Mouse (Mus musculus): ENCODE results near the gene Pdzd8. TPM values are rescaled to one million over a fixed set of nuclear protein-coding genes. Genes with fewer than 3 reads are reported as not detected.

The Pdzd8 gene
- polyA plus RNA-seq, 1 experiment from 2014 or later: 9.3 TPM

- H3K9ac ChIP-seq (replicated peaks): 0 out of 2 replicates have a peak overlapping the region, but pooled peaks have one; percentile 29
- no peaks in the 10 kb centered on the region for H3K9me3 ChIP-seq
- H3K27ac ChIP-seq: 0 out of 2 replicates have a peak overlapping the region, but pooled peaks have one; percentile 31
- H3K4me2 ChIP-seq (replicated peaks): peak overlapping the region; percentile 3; the same call in 1 of the 2 replicates
- ATAC-seq: no peak
- no peak overlapping the region for H3K4me3 ChIP-seq (replicated peaks)
- no peaks in the 10 kb centered on the region for H3K36me3 ChIP-seq
- peaks cover 45% of the 10 kb centered on the region for H3K4me1 ChIP-seq (replicated peaks)
- WGBS: 52% methylated on average over 9 of the region's 9 CpGs
- H3K27me3 ChIP-seq: peaks cover 58% of the 10 kb centered on the region
Observed at GRCm38 (mm10) chr19:59264838-59265532, 80.6 kb downstream of the Pdzd8 start.

- H3K4me2 ChIP-seq (replicated peaks): peak overlapping the region; percentile 11; the same call in 1 of the 2 replicates
- peaks cover 52% of the 10 kb centered on the region for H3K4me1 ChIP-seq (replicated peaks)
- no peak overlapping the region for H3K9ac ChIP-seq (replicated peaks)
- no peaks in the 10 kb centered on the region for H3K36me3 ChIP-seq
- no peaks in the 10 kb centered on the region for H3K9me3 ChIP-seq
- no peak for ATAC-seq
- H3K27ac ChIP-seq: no peak overlapping the region
- no peak overlapping the region for H3K4me3 ChIP-seq (replicated peaks)
- H3K27me3 ChIP-seq: peaks cover 48% of the 10 kb centered on the region
- 89% methylated on average over 9 of the region's 9 CpGs for WGBS
Observed at GRCm38 (mm10) chr19:59263171-59263570, 82.4 kb downstream of the Pdzd8 start.

DNA sequence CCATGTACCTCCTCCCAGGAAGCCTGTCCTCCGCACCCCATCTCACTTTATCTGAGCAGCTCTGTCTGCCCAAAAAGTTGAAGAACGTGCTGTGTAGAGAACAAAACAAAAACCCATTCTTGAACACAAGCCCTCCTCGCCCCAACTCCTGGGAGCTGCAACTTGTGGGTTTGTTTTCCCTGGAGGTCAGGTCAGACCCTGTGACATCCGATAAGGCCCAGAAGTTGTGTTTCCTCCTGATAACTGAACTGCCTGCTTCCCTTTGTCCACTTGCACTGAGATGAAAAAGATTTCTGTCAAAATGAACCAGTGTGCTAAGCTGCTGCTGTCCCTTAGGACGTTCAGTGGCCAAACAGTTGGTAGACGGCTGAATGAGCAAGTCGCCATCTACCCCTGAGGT, 84.0 kb downstream of the Pdzd8 start:
- peaks cover 48% of the 10 kb centered on the region for H3K27me3 ChIP-seq
- 0 out of 2 replicates have a peak overlapping the region, but pooled peaks have one; percentile 65 for H3K9ac ChIP-seq (replicated peaks)
- H3K9me3 ChIP-seq: peaks cover 9% of the 10 kb centered on the region
- H3K4me2 ChIP-seq (replicated peaks): peak overlapping the region; percentile 77
- no peak for ATAC-seq
- H3K4me1 ChIP-seq (replicated peaks): peaks cover 38% of the 10 kb centered on the region
- H3K36me3 ChIP-seq: no peaks in the 10 kb centered on the region
- H3K4me3 ChIP-seq (replicated peaks): peak overlapping the region; percentile 48
- WGBS: 47% methylated on average over 7 of the region's 7 CpGs
- no peak overlapping the region for H3K27ac ChIP-seq

DNA sequence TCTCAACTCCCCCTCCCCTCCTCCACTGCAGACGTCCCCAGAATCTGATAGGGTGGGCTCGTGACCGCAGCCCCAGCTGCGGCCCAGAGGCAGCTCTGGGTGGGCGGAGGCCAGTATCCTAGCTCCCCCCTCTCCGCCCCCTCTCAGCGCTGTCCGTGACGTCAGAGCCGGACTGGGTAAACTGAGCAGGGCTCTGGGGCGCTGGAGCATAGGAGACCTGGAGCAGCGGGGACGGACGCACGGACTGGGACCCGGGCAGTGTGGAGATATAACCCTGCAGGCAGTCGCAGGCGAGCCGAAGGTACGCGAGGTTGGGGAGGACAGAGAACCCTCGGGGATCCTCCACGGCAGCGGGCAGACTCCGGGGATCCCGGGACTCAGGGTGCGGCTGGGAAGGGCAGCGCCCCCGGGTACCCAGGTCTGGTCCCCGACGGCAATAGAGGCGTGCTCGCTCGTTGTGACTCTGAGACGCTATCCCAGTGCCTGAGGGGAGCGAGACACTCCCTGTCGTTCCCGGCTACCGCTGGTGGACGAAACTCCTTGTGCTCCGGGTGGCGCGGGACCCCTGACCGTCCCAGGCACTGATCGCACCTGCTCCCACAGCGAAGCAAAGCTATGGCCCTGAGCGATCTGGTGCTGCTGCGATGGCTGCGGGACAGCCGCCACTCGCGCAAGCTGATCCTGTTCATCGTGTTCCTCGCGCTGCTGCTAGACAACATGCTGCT, 84.7 kb downstream of the Pdzd8 start, which contains the start of gene Slc18a2:
Gene Slc18a2, plus strand, starts transcription at position 179 of the 725 bp plus-strand sequence.
- peak within 1 kb of the TSS; percentile 37 for H3K27ac ChIP-seq
- H3K36me3 ChIP-seq: no peaks in the 10 kb centered on the region
- H3K9me3 ChIP-seq: peaks cover 9% of the 10 kb centered on the region
- H3K4me3 ChIP-seq (replicated peaks): peak within 1 kb of the TSS; percentile 48
- peaks cover 33% of the 10 kb centered on the region for H3K4me1 ChIP-seq (replicated peaks)
- peak; percentile 74 for ATAC-seq
- 1% methylated on average over 51 of the region's 55 CpGs for WGBS
- peaks cover 48% of the 10 kb centered on the region for H3K27me3 ChIP-seq
- peak within 1 kb of the TSS; percentile 65 for H3K9ac ChIP-seq (replicated peaks)
- peak within 1 kb of the TSS; percentile 77 for H3K4me2 ChIP-seq (replicated peaks)

GRCm38 (mm10) chr19:59259633-59260032, 85.9 kb downstream of the Pdzd8 start:
- Histone ChIP-seq H3K4me3 (replicated peaks) (no peak overlapping the region), H3K4me1 (replicated peaks) (peaks cover 22% of the 10 kb centered on the region), H3K27ac (no peak overlapping the region), H3K4me2 (replicated peaks) (no peak overlapping the region), H3K9ac (replicated peaks) (no peak overlapping the region), H3K36me3 (no peaks in the 10 kb centered on the region), H3K27me3 (peaks cover 45% of the 10 kb centered on the region), H3K9me3 (peaks cover 9% of the 10 kb centered on the region)
- ATAC-seq: peak; percentile 46
- 42% methylated on average over 5 of the region's 5 CpGs for WGBS

DNA sequence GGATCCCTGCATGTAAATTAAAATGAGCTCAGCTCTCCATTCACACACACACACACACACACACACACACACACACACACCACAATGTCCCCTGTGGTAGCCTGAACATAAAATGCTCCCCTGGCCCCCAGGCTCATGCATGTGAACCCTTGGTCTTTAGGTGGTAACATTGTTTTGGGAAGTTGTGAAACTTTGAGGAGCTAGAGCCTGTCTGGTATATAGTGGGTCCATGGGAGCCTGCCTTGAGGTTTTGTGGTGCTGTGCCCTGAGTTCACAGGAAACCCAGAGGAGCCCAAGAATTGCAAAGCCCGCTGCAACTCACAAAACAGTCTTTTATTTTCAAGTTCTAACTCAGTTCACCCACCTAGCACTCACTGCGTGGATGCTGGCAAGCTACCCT, 92.9 kb downstream of the Pdzd8 start:
- ATAC-seq: no peak
- Histone ChIP-seq H3K27ac (no peak overlapping the region), H3K9me3 (peaks cover 9% of the 10 kb centered on the region), H3K4me3 (replicated peaks) (no peak overlapping the region), H3K36me3 (no peaks in the 10 kb centered on the region), H3K9ac (replicated peaks) (no peak overlapping the region), H3K4me2 (replicated peaks) (no peak overlapping the region), H3K4me1 (replicated peaks) (no peaks in the 10 kb centered on the region), H3K27me3 (peaks cover 4% of the 10 kb centered on the region; the same call in 1 of the 2 replicates)
- WGBS: 69% methylated on average over 2 of the region's 2 CpGs

- Histone ChIP-seq H3K27me3 (peaks cover 4% of the 10 kb centered on the region; the same call in 1 of the 2 replicates), H3K4me3 (replicated peaks) (no peak overlapping the region), H3K27ac (no peak overlapping the region), H3K9ac (replicated peaks) (no peak overlapping the region), H3K9me3 (no peaks in the 10 kb centered on the region), H3K4me1 (replicated peaks) (no peaks in the 10 kb centered on the region), H3K36me3 (no peaks in the 10 kb centered on the region), H3K4me2 (replicated peaks) (no peak overlapping the region)
- no peak for ATAC-seq
- 77% methylated on average over 11 of the region's 11 CpGs for WGBS
Observed at GRCm38 (mm10) chr19:59248553-59249286, 96.9 kb downstream of the Pdzd8 start.

DNA sequence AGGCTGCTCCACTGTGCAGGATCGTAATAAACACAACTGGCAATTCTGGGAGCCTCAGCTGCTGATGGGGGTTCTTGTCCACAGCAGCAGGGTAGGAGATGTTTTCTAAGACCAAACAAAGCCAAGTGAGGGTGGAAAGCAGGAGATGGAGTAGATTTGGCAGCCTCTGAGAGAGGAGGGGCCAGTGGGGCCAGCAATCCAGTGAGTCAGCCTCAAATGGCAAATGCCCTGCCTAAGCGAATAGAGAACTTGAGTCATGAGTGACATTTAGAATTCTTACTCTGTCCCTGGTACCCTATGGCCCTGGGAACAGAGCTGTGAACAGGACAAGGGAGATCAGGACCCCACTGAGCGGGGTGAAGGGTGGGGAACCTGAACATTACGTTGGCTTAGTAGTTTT, 97.4 kb downstream of the Pdzd8 start:
- Histone ChIP-seq H3K4me3 (replicated peaks) (no peak overlapping the region), H3K9me3 (no peaks in the 10 kb centered on the region), H3K27ac (no peak overlapping the region), H3K4me2 (replicated peaks) (no peak overlapping the region), H3K27me3 (peaks cover 4% of the 10 kb centered on the region; the same call in 1 of the 2 replicates), H3K9ac (replicated peaks) (no peak overlapping the region), H3K36me3 (no peaks in the 10 kb centered on the region), H3K4me1 (replicated peaks) (no peaks in the 10 kb centered on the region)
- WGBS: 84% methylated on average over 4 of the region's 4 CpGs
- ATAC-seq: no peak

Other genes starting within 250 kb of the Pdzd8 start
- gene Vax1, start 175.7 kb downstream of the Pdzd8 start, polyA plus RNA-seq (2015; fragmentation: Nextera tagmentation; extraction: Ambion mirVana): 0.32 and 0.40 TPM in 2 replicates
- gene Kcnk18, start 126.6 kb downstream of the Pdzd8 start, polyA plus RNA-seq (2015; fragmentation: Nextera tagmentation; extraction: Ambion mirVana): not detected in 2 replicates
- 28.1 and 31.5 TPM in 2 replicates for gene Slc18a2, start 84.9 kb downstream of the Pdzd8 start, polyA plus RNA-seq (2015; fragmentation: Nextera tagmentation; extraction: Ambion mirVana)
- 1.7 and 6.7 TPM in 2 replicates for gene Rps12-ps3, start 23.5 kb downstream of the Pdzd8 start, polyA plus RNA-seq (2015; fragmentation: Nextera tagmentation; extraction: Ambion mirVana)
- gene Emx2, start 112.6 kb upstream of the Pdzd8 start, polyA plus RNA-seq (2015; fragmentation: Nextera tagmentation; extraction: Ambion mirVana): 16.3 and 20.3 TPM in 2 replicates